Mouse (Mus musculus) embryonic facial prominence, embryonic 11.5 days (tissue): ENCODE data around the gene Cyb5b. TPM values are rescaled to one million over a fixed set of nuclear protein-coding genes. Genes with fewer than 3 reads are reported as not detected.
A peak's percentile ranks its signal among the peaks of the same experiment; 100 is the strongest.

Experiments
- ATAC-seq: fragments of 200-750 bp; cut with Nextera tagmentation; replicated peaks from 2 replicates; pipeline ENCODE4 v1.8.0; 2017; ENCODE audit warnings: low read depth; ENCODE audit not compliant: insufficient number of reproducible peaks, low FRiP score, low TSS enrichment
- DNase-seq: peaks from one replicate; pipeline ENCODE4 v3.0.0-alpha.2; 2015; ENCODE audit warnings: low spot score
- H3K27ac ChIP-seq: fragments of 300-500 bp; sonication (generic); replicated peaks from 2 replicates; pipeline ENCODE4 v1.5.1; 2014; ENCODE audit warnings: mild to moderate bottlenecking, low read depth, low read length, control low read depth
- H3K27me3 ChIP-seq: fragments of 300-500 bp; sonication (generic); 2 replicates; pipeline ENCODE4 v1.6.1; 2014; ENCODE audit warnings: mild to moderate bottlenecking, low read length, moderate library complexity, mixed read lengths; ENCODE audit not compliant: control insufficient read depth, insufficient read depth
- H3K36me3 ChIP-seq: fragments of 300-500 bp; sonication (generic); replicated peaks from 2 replicates; pipeline ENCODE4 v1.6.1; 2014; ENCODE audit warnings: low read depth, mild to moderate bottlenecking, low read length, moderate library complexity, mixed read lengths; ENCODE audit not compliant: control insufficient read depth, insufficient read depth
- H3K4me1 ChIP-seq: fragments of 300-500 bp; sonication (generic); 2 replicates; pipeline ENCODE4 v1.6.1; 2014; ENCODE audit warnings: low read length, mixed read lengths; ENCODE audit not compliant: control insufficient read depth, insufficient read depth
- H3K4me2 ChIP-seq: fragments of 300-500 bp; sonication (generic); 2 replicates; pipeline ENCODE4 v1.6.1; 2014; ENCODE audit warnings: low read depth, mild to moderate bottlenecking, control low read depth, low read length, moderate library complexity
- H3K4me3 ChIP-seq: fragments of 300-500 bp; sonication (generic); 2 replicates; pipeline ENCODE4 v1.5.1; 2014; ENCODE audit warnings: low read depth, low read length, control low read depth
- H3K9ac ChIP-seq: fragments of 300-500 bp; sonication (generic); replicated peaks from 2 replicates; pipeline ENCODE4 v1.6.1; 2014; ENCODE audit warnings: mild to moderate bottlenecking, control low read depth, low read length
- H3K9me3 ChIP-seq: fragments of 300-500 bp; sonication (generic); replicated peaks from 2 replicates; pipeline ENCODE4 v1.6.1; 2016; ENCODE audit warnings: mild to moderate bottlenecking, low read length, inconsistent platforms, mixed read lengths; ENCODE audit not compliant: control insufficient read depth
- WGBS: fragments of 180-500 bp; shearing (Covaris S2); extraction: QIAGEN DNeasy Blood & Tissue Kit; methylation state at CpG from one replicate; pipeline ENCODE4 v1.1.7; 2014; 5-methylcytosine and 5-hydroxymethylcytosine counted together
- polyA plus RNA-seq: library from polyadenylated mRNA; unstranded; fragments of >200 nt; fragmentation: Nextera tagmentation; extraction: Ambion mirVana; gene quantifications from 2 replicates; pipeline ENCODE4 v1.2.1, GENCODE M21; 2014

The Cyb5b gene
- polyA plus RNA-seq, 1 experiment from 2014 or later, result 145 TPM

GRCm38 (mm10) chr8:107121681-107122291, 28.7 kb upstream of the Cyb5b start:
- H3K27me3 ChIP-seq, result no peaks in the 10 kb centered on the region
- no peak overlapping the region for H3K4me2 ChIP-seq
- WGBS, result 87% methylated on average over 7 of the region's 7 CpGs
- no peak overlapping the region for H3K4me3 ChIP-seq
- H3K4me1 ChIP-seq, result no peaks in the 10 kb centered on the region
- ATAC-seq (no peak), DNase-seq (no peak)
- H3K9me3 ChIP-seq, result no peaks in the 10 kb centered on the region
- H3K36me3 ChIP-seq, result no peaks in the 10 kb centered on the region
- no peak overlapping the region for H3K9ac ChIP-seq
- H3K27ac ChIP-seq, result no peak overlapping the region

DNA sequence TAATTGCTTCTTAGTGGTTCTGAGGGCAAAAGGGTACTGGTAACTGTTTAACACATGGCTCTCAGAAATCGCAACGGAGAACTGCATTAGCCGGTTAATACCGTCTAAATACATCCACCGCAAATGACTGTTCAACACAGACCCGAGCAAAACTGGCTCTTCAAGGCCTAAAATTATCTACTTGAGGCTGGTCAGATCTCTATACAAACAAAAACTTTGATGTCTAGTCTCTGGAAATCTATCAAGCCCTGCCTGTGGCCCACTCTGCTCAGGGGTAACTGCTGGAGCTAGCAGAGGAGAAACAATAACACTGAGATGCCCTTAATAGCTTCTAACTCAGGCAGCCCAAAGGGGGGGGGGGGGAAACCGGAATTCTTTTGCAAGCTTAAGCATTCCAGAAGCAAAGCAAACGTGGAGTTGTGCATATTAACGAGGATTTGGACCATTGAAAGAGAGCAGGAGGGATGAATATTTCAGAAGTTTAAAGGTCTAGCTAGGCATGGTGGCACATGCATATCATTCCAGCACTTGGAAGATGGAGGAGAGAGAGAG, 27.3 kb upstream of the Cyb5b start:
- ATAC-seq, result no peak

DNA sequence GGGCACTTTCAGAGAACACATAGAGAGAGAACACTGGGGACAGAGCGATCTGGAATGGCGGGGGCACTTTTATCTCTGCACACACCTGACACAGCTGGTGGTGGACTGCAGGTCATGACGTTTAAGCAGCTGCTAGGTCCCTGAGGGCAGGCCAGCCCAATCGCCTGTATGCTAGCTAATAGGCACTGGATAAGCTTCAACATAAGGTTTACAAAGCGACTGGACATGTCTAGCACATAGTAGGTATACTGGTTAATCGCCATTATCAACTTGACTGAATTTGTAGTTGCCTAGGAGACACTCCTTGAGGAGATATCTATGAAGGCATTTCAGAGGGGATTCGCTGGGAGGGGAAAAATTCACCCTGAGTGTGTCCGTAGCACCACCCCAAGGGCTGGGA, 26.1 kb upstream of the Cyb5b start:
- no peak for DNase-seq
- 64% methylated on average over 8 of the region's 8 CpGs for WGBS

More for the DNA sequence above, 27.3 kb upstream of the Cyb5b start:
- H3K27ac ChIP-seq, result no peak overlapping the region
- DNase-seq, result peak; percentile 43
- no peak overlapping the region for H3K4me3 ChIP-seq
- no peaks in the 10 kb centered on the region for H3K9me3 ChIP-seq
- WGBS, result 19% methylated on average over 9 of the region's 9 CpGs
- H3K4me1 ChIP-seq, result no peaks in the 10 kb centered on the region
- H3K36me3 ChIP-seq, result no peaks in the 10 kb centered on the region
- no peak overlapping the region for H3K4me2 ChIP-seq
- no peaks in the 10 kb centered on the region for H3K27me3 ChIP-seq
- H3K9ac ChIP-seq, result no peak overlapping the region

DNA sequence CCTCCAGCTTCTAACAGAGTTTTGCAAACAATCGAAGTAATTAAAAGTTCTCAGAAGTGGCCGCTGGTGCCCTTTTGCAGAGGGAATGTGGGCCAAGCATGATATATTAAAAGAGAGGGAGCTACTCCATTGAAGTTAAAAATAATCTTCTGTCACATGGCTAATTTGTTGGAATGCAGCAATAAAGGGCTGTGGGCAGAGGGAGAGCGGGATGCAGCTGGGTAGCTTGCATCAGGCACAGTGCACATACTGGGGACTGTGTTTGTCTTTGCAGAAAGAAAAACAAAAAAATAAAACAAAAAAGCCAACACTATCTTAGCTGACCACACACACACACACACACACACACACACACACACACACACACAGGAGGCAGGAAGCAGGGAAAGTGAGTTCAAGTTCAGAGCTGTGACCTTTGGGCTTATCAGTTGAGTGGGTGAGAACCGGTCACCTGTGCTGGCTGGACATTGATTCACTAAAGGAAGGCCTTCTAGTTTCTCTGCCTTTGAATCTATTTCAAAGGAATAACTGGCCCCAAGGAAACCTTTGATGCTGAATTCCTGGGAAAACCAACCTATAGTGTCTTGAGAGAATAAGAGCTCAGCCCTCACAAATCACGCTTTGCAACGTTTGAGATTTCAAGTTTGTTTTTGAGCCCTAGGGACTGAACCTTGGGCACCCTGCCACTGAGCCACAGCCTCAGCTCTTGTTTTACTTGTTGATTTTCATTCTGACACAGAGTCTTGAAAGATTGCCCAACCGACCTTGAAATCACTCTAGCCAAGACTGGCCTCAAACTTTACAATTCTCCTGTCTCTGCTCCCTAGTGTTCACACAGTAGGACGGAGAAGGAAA, 21.0 kb upstream of the Cyb5b start:
- WGBS, result 64% methylated on average over 8 of the region's 8 CpGs
- Histone ChIP-seq H3K27ac (no peak overlapping the region), H3K4me3 (no peak overlapping the region), H3K9ac (no peak overlapping the region), H3K36me3 (no peaks in the 10 kb centered on the region), H3K27me3 (no peaks in the 10 kb centered on the region), H3K4me1 (no peaks in the 10 kb centered on the region), H3K9me3 (no peaks in the 10 kb centered on the region), H3K4me2 (no peak overlapping the region)
- DNase-seq, result no peak
- ATAC-seq, result no peak

More for the DNA sequence above, 26.1 kb upstream of the Cyb5b start:
- Histone ChIP-seq H3K9me3 (no peaks in the 10 kb centered on the region), H3K36me3 (no peaks in the 10 kb centered on the region), H3K4me3 (no peak overlapping the region), H3K27ac (no peak overlapping the region), H3K4me1 (no peaks in the 10 kb centered on the region), H3K9ac (no peak overlapping the region), H3K27me3 (no peaks in the 10 kb centered on the region), H3K4me2 (no peak overlapping the region)
- ATAC-seq, result no peak

- Histone ChIP-seq H3K27ac (no peak overlapping the region), H3K9ac (no peak overlapping the region), H3K27me3 (no peaks in the 10 kb centered on the region), H3K36me3 (no peaks in the 10 kb centered on the region), H3K4me1 (no peaks in the 10 kb centered on the region), H3K4me3 (no peak overlapping the region), H3K4me2 (no peak overlapping the region), H3K9me3 (no peaks in the 10 kb centered on the region)
- no peak for DNase-seq
- 89% methylated on average over 6 of the region's 6 CpGs for WGBS
- no peak for ATAC-seq
These were observed 20.4 kb upstream of the Cyb5b start for GRCm38 (mm10) chr8:107130028-107130427.

DNA sequence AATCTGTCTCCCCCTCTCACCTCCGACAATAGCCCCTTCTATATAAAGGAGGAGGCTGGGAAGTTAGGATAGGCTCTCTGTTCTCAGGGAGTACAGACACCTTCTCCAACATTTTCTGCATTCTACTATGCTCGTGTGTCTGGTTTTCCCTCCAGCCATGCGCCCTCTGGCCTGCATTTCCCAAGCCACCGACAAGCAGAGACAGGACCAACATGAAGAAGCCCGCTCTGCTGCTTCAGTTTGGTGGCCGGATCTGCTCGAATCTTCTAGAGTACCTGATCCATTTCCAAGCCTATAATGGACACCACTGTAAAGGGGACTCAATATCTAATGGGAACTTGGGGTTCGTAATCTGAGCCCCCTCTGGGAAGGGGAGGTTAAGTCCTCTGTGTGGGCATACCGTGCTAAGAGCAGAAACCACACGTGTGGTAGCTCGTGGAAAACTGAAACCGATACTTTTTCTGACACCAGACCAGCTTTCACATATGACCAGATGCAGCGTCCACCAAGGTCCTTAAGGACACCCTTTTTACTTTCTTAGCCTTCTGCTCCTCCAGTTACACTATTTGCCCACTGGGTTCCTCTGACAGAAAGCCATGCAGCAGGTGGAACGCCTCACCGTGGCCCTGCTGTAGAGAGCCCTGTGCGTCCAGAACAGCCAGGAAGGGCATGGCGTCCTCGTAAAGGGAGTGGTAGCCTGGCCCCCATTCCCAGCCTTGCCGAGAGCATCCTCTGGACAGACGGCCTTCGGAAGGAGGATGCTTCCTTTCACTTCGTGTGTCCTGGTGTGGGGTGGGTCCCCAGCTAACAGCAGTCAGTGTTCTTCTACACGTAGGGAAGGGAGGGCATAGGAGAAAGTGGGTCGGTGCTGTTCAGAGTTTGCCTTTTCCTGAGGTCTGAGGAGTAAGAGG, 17.6 kb upstream of the Cyb5b start:
- H3K27me3 ChIP-seq, result no peaks in the 10 kb centered on the region
- H3K4me3 ChIP-seq, result no peak overlapping the region
- ATAC-seq, result no peak
- 73% methylated on average over 24 of the region's 24 CpGs for WGBS
- H3K27ac ChIP-seq, result no peak overlapping the region
- DNase-seq, result no peak
- H3K4me2 ChIP-seq, result no peak overlapping the region
- no peaks in the 10 kb centered on the region for H3K4me1 ChIP-seq
- H3K9ac ChIP-seq, result no peak overlapping the region
- no peaks in the 10 kb centered on the region for H3K36me3 ChIP-seq
- H3K9me3 ChIP-seq, result no peaks in the 10 kb centered on the region

DNA sequence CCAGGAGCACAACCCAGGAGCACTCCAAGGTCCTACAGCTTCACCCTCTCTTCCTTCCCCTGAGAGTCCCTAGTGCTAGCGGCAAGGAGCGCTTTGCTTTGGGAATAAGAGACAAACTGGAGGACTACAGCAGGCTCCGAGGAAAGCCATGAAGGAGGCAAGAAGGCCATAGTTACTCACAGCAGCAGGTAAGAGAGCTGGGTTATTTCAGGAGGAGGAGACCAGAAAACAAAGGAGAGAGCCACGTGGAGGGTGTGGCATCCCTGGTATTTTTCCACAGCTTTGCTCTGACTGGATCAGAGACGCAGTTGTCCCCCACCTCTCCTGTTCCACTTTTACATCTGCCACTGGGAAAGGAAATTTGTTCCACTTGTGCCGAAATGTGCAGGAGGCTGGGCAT, 16.6 kb upstream of the Cyb5b start:
- no peaks in the 10 kb centered on the region for H3K36me3 ChIP-seq
- no peak overlapping the region for H3K4me3 ChIP-seq
- no peak for ATAC-seq
- no peak overlapping the region for H3K9ac ChIP-seq
- no peaks in the 10 kb centered on the region for H3K4me1 ChIP-seq
- H3K27ac ChIP-seq, result no peak overlapping the region
- 55% methylated on average over 6 of the region's 6 CpGs for WGBS
- no peak overlapping the region for H3K4me2 ChIP-seq
- DNase-seq, result no peak
- H3K9me3 ChIP-seq, result no peaks in the 10 kb centered on the region
- no peaks in the 10 kb centered on the region for H3K27me3 ChIP-seq
